Mouse (Mus musculus) regulatory T cell (primary cell): Measurements from ENCODE around the gene Tmem102.

Source experiments
- in situ Hi-C: fragments of 300-600 bp; cut with MboI, MseI; formaldehyde crosslinking; loops from one replicate; pipeline ENCODE4 v1.15.1; 2025; ENCODE audit warnings: high pct_unique_total_duplicates

Gene Tmem102

DNA sequence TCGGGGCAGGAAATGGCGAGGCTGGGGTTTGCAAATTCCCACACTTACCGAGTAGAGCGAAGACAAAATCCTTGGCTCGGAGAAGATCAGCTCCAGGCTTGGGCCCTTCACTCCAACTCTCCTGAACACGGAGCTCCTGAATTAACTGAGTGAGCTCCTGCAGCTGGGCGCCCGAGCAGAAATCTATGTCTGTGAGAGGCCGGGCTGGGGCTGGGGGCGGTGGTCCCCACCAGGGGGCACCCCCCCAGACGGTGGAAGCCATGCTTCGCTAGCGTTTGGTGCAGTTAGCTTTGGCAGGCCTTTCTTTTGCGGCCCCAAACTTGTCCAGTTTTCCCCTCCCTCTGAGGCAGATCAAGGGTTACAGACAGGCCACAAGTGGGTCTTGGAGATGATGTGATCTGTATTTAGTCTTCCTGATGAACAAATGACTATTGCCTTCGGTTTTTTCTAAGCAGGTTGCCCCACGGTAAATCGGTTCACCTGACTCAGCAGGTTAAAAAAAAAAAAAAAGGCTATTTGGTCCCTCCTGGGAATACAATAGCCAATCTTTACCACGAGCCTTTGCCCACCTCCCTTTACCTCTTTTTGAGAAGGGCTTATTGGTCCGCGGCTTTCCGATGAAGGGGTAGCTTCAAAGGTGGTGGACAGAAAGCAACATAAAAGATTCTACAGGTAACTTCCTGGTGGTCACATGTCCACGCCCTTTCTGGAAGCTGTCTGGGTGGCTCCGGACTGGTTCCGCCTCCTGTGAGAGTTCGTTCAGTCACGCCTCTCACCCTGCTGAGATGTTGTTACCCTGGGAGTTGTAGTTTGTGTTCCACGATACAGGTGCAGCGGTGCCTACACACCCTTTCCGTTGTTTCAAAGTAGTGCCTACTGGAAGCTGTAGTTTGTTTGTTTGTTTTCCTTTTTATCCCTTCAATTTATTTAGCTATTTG is at the start of gene Tmem102:
TSS of gene Tmem102 (minus strand) at position 653 of the 938 bp plus-strand sequence.
- in situ Hi-C loops = loop anchor here (5.0 kb wide), 1 partner anchor 38 kb away; the partner anchor contains the start of gene Zbtb4

DNA sequence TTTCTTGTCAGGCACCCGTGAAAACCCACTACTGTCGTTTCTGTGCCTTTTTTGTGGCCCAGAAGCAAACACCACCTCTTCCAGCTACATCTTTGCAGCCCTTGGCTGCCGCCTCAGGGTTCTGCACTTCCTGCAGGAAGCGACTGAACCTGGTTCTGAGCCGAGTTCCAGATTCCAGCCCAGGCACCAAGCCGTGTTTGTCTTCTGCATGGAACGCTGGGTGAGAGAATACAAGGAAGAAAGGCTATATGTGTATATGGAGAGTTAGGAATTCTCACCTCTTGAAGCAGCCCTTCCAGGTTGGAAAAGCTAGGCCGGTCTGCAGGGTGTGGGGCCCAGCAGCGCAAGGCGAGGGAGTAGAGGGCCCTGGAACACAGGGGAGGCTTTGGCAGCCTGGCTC is 49.3 kb upstream of the Tmem102 start:
- in situ Hi-C loops = no loop called here

DNA sequence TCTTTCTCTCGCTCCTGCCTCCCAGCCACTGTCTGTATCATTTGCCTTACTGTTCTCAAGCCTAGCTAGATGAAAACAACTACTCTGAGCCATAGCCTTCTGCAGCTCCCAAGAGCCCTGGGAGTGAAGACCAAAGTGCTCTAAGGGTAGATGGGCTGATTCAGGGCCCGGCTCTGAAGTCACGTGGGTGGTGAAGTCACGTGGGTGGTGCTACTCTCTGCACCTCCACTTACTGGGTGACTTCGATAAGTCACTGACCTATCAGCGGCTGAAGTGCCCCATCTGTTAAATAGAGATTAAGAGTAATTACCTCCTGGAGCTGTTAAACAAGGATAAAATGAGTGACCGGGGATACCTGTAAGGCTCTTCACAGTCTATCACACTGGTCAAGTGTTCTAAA is 48.6 kb upstream of the Tmem102 start:
- in situ Hi-C loops = no loop called here

DNA sequence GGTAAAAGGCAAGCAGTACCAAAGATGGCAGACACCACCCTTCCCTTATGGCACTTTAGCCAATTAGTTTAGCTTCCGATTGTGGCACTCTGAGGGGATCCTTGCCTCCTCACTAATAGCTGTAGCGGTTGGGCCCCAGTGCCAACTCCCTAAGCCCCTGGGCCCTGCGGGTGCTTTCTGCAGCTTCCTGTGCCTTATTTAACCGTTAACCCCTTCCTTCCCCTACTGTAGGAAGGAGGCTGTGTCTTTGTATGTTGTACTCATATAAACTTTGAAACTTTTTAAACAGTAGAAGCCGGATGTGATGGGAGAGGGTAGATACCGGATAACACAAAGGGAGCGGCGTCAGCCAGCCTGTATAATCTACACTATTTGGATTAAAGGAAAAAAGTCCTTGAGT is 45.3 kb upstream of the Tmem102 start:
- in situ Hi-C loops = no loop called here

DNA sequence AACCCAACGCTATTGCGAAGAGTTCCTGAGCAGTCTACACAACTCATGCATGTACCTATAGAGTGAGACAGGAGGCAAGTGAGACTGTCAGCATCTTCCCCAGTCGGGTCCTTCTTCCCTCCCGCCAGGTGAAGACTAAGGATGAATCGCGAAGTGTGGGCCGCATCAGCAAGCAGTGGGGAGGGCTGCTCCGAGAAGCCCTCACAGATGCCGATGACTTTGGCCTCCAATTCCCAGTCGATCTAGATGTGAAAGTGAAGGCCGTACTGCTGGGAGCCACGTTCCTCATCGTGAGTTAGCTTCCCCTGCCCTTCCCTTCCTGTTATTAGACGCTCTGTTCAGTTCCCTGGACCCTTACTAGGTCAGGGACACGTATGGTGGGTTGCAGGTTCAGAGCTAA is 44.5 kb upstream of the Tmem102 start:
- in situ Hi-C loops = no loop called here

DNA sequence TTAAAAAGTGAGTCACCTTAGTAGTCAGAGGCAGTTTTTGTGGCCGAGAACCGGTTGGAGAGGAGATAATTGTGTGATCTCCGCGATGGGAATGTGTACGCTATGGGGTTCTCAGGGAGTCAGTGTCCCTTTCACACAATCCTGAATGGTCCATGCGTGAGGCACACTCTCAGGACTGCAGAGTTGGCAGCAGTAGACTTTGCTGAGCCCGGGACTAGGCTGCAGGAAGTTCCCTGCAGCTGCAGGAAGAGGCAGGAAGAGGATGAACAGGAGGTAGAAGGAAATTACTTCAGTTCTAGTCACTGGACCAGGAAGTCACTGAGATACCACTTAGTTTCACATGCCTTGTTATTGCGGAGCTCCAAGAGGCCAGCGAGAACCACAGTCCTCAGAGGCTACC is 43.7 kb upstream of the Tmem102 start:
- in situ Hi-C loops = no loop called here

DNA sequence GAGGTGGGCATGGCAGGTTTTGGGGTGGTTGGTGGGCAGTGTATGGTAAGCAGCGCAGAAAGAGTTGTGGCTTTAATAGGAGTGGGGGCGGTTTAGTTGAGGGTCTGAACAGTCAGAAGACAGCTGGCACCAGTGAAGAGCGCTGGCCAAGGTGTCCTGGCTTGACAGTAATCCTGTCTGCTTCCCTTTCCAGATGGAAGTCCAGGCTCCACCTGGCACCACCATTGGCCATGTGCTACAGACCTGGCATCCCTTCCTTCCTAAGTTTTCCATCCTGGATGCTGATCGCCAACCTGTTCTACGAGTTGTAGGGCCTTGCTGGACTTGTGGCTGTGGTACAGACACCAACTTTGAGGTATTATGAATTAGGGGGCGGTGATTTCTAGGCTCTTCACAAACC is 42.6 kb upstream of the Tmem102 start:
- in situ Hi-C loops = no loop called here

DNA sequence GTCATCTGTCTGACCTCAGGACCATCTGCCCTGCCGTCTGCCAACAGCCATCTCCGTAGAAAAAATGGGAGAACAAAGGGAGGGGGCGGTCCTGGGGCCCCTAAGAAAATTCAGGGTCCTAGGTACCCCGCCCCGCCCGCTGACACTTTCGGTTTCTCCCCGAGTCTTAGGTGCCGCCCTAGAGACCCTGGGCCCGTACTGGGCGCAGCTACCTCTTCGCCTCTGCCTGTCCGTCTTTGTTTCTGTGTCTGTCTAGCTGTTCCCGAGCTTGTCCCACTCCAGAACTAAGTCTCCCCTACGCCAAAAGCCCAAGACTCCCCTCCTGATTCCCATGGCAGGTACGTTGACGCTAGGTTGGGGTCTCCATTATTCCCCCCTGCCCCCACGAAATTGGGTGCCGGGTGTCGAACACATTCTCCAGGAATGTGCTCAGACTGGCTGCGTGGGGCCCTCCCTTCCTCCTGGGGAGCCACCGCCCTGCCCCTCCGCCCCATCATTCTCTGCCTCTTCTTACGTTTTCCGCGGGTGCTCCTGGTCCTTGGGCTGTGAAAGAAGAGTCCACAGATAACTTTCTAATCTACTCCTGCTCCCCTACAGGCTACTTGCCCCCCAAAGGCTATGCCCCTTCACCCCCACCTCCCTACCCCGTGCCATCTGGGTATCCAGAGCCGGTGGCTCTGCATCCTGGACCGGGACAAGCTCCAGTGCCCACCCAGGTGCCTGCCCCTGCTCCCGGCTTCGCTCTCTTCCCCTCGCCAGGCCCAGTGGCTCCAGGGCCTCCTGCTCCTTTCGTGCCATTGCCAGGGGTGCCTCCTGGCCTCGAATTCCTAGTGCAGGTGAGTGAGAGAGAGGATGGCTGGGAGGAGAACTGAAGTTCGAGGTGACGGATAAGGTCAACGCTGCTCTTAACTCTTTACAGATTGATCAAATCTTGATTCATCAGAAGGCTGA is 41.6 kb upstream of the Tmem102 start:
- in situ Hi-C loops = no loop called here

DNA sequence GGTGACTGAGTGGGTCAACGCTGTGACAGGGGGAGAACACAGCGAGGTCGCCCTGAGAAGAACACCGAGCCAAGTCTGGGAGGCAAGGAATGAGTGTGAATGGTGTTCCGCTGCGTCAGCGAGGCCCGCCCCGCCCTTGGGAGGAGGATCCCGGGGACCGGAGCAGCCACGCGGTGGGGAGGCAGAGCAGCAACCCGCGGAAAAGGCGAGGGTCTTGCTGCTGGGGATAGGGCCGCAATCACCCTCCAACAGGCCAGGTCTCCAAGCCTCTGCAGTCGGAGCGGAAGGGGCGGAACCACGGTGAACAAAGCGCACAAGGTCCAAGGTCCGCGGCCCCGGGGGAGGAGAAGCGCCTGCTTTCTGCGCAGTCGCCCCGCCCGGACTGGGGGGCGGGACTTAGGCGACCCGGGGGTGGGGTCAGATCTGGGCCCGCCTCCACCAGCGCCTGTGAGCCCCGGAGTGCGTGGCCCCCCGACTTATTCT is 40.8 kb upstream of the Tmem102 start, which contains the start of gene Plscr3:
TSS of gene Plscr3 (plus strand) at position 179 of the 483 bp plus-strand sequence.
- in situ Hi-C loops = no loop called here

DNA sequence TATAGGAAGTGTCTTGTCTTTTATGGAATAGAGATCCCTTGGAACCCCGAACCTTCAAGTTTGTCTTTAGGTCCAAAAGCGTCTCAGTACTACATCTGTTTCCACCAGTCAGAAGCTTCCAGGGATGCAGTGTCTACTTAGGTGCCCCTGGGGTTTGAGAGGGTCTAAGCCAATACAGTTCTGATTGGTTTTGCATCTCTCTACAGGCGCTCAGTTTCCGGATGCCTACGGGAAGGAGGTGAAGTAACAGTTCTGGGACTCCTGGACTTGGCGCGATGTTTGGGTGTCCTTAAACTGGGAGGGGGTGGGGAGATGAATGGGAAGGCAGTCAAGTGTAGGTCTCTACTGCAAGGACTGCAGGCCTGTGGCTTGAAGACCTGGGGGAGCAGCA is 33.3 kb upstream of the Tmem102 start:
- in situ Hi-C loops = no loop called here

DNA sequence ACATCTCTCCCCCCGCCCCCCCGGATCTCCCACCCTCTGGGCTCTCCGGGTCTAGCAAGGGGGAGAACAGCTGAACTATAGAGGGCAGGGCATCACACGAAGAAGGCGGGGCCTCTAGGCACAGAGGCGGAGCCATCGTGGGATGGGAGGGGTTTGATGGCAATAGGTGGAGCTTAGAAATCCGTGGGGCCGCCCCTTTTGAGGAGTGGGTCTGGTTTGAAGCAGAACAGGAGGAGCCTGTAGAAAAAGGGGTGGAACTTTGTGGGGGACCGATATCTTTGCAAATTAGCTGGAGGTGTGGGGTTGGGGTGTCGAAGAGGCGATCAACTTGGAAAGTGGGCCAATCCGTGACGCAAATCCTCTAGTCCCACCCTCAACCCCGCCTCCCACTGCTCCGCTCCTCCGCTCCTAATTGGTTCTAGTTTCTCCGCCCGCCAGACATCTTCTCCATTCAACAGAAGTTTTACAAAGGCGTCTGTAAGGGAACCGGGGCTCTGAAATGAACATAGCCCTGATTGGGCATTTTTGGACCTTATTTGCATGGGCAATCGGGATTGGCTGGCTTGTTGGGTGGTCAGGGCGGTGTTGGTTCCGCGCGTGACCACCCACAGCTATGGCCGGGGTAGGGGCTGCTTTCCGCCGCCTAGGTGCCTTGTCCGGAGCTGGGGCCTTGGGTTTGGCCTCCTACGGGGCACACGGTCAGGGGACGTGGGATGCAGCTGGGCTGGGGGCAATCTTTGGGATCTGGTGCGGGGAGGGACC is 32.7 kb upstream of the Tmem102 start, which contains the start of gene Tmem256:
TSS of gene Tmem256 (plus strand) at position 563 of the 762 bp plus-strand sequence.
- in situ Hi-C loops = no loop called here

DNA sequence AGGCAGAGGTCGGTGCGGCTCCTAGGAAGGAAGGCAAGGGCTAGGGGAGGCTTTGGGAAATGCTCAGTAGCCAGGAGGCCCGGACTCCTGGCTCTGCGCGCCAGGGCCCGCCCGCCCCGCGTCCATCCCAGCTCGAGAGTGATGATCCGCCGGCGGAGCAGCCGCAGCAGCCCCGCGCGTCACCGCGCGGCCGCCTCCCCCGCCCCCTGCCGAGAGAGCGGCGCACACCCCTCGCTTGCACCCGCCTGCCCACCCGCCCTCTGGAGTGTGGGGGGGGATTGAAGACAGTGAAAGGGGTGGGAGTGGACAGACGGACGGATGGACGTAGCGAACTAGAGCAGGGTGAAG is 32.2 kb upstream of the Tmem102 start, which contains the start of gene Nlgn2:
TSS of gene Nlgn2 (minus strand) at position 181 of the 348 bp plus-strand sequence.
- in situ Hi-C loops = no loop called here

DNA sequence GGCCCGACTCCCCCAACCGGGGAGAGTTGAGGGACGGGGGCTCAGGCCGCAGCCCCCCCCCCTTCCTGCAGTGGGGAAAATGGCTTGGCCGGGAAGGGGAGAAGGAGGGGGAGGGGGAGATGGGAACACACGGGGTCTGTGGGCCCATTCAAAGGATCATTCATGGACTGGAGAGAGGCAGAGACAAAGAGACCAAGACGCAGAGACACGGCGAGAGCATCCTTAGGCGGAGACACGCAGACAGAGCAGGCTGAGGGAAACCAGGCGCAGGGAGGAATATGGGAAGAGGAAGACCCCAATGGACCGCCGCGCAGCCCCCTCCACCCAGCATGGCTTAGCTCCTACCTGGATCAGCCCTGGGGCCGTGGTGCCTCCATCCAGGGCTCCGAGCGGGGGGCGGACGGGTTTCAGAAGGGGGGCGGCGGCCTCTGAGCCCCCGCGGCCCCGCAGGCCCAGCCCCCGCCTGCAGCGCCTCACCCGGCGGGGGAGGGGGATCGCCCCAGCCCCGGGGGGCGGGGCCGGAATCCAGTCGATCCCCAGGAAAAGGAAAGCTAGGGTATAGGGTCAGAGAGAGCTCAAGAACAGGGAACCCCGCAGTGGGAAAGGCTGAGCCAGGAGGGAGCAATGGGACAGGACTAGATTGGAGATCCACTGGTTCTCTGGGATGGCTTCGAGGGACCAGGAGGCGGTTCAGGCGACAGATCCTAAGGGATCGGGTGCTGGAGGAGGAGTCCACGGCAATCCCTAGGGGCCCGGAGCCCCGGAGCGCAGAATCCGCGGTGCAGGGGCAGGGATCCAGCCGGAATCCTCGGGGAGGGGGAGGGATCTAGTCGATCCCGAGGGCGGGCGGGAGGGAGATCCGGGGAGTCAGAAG is 31.5 kb upstream of the Tmem102 start:
- in situ Hi-C loops = no loop called here

DNA sequence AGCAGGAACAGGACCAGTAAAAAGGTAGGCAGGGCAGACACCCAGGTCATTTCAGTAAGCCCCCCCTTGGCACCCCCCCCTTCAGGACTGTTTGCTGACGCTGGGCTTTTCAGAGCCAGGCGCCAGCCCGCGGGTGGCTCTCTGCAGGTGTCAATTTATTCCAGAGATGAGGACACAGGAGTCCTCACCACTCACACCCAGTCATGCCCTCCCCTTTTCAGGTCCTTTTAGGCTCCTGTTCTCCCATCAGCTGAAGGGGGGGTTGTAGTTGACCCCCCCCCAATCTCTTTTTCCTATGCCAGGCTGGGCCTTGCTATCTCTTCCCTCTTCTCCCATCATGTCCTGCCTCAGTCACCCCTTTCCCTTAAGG is 30.5 kb upstream of the Tmem102 start:
- in situ Hi-C loops = no loop called here

DNA sequence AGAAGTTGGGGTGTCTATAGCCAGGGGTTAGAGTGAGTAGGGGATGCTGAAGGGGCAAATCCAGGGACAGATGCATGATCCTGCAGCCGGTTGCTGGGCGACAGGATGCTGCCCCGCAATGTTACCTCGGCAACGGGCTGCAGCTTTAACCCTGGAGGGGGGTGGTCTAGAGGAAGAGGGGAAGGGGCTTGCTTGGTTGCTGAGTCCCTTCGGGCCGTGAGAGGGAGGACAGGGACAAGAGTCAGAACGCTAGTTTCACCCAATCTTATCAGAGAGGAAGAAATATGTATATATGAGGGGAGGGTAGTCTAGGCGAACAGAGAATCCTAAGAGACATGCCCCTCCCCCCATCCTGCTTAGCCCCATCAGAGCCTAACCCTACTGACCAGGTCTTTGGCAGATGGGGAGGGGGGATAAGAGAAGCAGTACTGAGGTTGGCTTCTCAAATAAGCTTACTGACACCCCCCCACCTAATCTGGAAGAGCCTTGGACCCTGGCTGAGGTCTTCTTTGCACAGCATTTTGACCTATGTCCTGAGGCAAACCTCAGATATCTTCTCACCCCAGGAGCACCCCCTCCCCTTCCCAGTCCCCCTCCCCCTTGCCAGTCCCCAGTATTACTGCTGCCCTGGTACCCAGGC is 30.0 kb upstream of the Tmem102 start:
- in situ Hi-C loops = no loop called here

DNA sequence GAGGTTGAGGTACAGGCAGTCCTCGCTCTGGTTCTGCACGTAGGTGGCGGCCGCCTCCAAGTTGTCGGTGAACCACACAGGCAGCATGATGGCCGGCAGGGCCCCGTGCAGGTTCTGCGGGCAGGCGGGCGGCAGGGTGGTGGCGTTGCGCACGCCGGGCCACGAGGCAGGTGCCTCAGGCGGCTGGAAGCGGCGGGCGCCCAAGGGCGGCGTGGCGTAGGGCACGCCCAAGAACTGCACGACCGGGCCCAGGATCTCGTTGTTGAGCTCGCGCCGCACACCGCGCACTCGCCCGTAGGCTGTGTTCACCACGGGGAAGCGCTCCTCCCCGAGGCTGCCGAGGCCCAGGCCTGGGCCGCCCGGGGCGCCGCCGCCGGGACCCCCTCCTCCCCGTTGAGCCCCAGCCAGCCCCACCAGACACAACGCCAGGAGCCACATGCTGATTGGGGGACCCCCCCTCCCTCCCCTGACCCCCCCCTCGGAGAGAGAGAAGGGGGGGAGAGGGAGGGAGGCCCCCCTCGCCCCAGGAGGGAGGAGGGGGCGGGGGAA is 28.7 kb upstream of the Tmem102 start:
- in situ Hi-C loops = no loop called here

DNA sequence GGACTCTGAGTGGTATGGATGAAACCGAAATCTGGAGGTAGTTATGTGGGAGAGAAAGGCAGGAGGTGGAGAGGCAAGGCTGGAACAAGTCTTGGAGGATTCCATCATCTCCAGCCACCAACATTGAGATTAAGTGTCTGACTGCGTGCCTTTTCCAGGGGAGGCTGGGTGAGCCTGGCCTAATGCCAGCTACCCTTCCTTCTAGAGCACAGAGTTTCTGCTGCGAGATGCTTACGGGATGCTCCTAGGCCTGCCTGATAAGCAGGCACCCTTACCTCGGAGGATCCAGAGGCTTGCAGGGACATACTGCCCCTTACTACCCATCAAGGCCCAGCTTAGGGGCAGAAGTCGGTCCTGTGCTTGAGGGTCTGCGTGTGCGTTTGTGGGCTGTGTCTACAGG is 28.1 kb upstream of the Tmem102 start:
- in situ Hi-C loops = no loop called here

DNA sequence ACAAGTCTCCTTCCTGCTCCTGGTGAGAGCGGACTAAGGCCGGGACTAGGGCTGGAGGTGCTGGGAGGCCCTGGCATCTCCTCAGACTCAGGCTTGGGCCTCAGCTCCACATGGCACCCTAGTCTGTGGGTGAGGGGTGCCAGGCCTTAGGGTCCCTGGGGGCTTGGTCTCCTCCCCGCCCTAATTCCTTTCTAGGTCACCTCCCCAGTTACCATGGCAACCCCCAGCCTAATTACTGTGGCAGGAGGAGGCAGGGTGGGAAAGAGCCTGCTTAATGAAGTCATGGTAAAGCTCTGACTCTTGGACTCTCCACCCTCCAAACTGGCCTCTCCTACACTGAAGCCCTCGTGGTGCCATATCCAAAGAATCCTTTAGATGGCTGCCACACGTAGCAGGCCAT is 23.4 kb upstream of the Tmem102 start:
- in situ Hi-C loops = no loop called here

DNA sequence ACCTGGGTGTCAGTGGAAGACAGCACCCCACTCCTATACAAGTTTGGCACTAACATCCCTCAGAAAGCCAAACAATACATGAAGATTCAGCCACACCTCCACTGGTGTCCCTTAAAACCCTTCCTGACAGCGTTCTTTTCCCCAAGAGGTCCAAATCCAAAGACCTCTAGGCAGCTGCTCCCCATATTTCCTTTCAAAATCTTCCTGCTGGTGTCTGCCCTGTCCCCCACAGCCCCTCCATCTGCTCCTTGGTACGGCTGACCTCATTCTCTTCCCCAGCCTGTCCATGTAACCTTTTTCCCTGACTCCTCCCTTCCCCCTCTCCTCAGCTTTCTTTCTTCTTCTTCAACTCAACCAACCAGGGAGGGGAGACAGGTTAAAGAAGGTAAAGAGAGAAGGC is 18.0 kb upstream of the Tmem102 start:
- in situ Hi-C loops = no loop called here

DNA sequence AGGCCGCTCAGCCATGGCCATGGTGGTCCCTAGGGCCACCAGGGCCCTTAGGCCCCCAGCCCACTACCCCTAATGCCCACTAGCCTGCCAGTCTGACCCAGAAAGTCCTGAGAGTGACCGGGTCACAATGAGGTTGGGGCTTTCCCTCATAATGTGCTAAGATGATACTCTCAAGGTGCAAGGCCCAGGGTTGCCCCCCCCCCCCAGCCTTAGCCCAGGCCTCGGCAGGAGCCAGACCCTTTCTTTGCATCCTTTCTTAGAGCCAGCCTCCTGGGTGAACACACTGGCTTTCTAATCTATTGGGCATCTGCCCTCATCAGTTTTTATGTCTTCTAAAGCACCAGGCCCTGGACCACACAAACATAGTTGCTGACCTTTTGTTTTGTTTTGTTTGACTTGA is 16.7 kb upstream of the Tmem102 start, which contains the start of gene Spem1:
TSS of gene Spem1 (minus strand) at position 101 of the 400 bp plus-strand sequence.
- in situ Hi-C loops = no loop called here
